Mouse (Mus musculus) left cerebral cortex, adult 11 months (tissue): ENCODE data around the gene Arl2.
A peak's percentile ranks its signal among the peaks of the same experiment; 100 is the strongest.
"Not testable (repeated sequence)": the region's sequence is repeated elsewhere in the genome, so short reads cannot be mapped to it uniquely, and the experiment has no call there.

ENCODE experiments used
- DNase-seq: peaks from one replicate; pipeline ENCODE4 v3.0.0; 2022; ENCODE audit warnings: low spot score

Arl2 gene

DNA sequence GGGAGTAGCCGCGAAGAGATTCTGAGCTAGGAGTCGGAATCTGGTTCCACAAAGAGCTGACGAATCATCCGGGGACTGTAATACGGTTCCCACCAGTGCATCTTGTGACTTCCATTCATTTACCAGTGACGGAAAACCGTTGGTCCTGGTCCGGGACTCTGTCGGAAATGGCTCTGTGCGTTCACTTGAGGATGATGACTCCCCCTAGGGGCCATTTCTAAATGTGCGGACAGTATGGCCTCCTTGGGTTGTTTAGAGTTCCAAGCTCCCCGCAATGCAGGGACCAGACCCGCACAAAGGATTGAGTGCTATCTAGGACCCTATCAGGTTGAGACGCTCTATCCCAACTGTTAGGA is at the start of gene Arl2:
Gene Arl2, minus strand, starts transcription at position 155 of the 356 bp plus-strand sequence.
- DNase-seq, result peak; percentile 85

DNA sequence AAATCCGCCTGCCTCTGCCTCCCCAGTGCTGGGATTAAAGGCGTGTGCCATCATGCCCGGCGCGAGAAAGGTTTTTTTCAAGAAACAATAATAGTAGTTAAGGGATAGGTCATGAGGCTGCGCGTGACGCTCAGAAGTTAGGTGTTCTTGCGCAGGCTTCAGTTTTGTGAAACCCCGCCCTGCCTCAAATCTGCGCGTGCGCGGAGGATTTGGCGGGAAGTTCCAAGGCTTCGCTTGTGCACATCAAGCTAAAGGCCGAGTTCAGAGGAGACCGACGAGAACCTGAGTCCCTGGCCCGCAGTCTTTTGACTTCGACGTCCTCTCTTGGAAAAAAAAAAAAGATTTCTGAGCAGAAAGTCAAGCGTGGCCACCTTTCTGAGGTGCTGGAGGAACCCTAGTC is 42.8 kb upstream of the Arl2 start, which contains the start of gene Majin:
Gene Majin, plus strand, starts transcription at position 258 of the 400 bp plus-strand sequence.
- DNase-seq, result no peak

- no peak for DNase-seq
Measured at GRCm38 (mm10) chr19:6182534-6182933, 41.2 kb upstream of the Arl2 start.

DNA sequence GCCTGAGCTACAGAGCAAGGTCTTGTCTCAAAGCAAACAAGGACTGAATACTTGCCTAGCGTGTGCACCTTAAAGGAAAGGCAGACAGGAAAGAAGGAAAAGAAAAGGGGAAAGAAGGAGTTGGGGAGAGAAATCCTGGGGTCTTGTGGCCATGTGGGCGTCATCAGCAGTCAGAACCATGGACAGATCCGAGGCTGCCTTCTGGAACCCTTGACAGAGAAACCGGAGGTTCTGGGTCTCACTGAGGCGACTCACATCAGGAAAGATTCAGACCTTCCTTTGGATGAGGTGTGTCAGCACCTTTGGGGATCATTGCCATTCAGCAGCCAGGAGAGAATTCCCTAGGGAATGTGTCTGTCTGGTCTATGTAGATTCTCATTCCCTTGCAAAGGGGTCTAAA is 40.3 kb upstream of the Arl2 start:
- DNase-seq, result no peak

GRCm38 (mm10) chr19:6178775-6179174 is 37.4 kb upstream of the Arl2 start:
- no peak for DNase-seq

GRCm38 (mm10) chr19:6174771-6175170 is 33.4 kb upstream of the Arl2 start:
- DNase-seq, result no peak

DNA sequence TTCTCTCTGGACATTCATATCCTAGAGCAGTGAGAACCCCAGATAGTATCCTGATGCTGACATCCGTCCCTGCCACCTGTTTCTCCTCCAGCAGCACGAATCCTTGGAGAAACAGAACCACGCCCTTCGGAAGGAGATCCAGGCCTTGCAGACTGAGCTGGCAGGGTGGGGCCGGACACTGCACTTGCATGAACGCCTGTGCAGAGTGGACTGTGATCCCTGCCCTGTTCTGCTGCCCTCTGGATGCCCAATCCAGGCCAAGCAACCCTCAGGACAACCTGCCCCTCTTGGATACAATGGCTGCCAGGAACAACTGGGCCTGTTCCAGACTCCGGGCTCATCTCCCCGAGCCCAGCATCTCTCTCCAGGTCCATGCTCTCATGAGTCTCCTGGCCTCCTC is 29.9 kb upstream of the Arl2 start:
- DNase-seq, result no peak

DNA sequence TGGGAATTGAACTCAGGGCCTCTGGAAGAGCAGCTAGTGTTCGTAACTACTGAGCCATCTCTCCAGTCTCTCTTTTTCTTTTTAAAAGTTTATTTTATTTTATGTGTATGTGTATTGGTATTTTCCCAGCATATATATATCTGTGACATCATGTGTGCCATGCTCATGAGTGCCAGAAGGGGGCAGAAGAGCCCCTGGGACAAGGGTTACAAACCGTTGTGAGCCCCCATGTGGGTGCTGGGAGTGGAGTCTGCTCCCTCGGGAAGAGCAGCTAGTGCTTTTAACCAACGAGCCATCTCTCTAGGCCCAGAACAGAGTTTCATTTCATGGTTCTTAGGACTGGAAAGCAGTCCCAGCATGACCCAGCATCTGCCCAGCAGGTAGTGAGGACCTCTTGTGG is 25.4 kb upstream of the Arl2 start:
- DNase-seq, result no peak

- DNase-seq, result no peak
Measured at GRCm38 (mm10) chr19:6163872-6164547, 22.7 kb upstream of the Arl2 start.

DNA sequence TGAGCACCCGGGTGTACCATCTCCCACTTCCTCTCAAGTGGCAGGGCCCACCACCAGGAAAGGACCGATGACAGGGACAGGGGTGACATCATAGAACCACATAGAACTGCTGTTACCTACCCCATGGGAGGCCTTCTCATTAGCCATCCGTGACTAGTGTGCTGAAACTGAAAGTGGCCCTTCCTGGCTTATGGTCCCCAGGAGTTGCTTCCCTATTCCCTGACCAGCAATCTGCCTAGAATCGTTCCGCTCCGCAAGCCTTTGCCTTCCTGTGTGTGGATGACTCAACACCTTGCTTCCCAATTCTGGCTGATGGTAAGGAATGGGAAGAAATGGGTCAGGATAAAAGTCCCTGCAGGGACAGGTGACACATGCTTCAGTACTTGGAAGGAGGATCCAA is 15.9 kb upstream of the Arl2 start:
- no peak for DNase-seq

DNA sequence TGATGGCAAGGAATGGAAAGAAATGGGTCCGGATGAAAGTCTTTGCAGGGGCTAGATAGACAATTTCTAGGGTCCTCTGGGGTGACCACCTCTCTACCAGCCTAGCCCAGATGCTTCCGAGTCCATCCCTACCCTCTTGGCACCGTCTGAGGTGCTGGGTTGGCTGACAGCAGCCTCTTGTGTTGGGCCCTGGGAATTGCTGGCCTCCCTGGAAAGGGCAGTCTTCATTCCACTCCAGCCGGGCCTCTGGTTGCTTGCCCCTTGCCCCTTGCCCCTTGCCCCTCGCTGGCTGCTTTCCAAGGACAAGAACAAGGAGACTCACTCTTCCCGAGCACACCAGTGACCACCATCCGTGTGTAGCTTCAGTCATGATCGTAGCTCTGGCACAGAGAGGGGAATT is 15.0 kb upstream of the Arl2 start:
- DNase-seq, result no peak

DNA sequence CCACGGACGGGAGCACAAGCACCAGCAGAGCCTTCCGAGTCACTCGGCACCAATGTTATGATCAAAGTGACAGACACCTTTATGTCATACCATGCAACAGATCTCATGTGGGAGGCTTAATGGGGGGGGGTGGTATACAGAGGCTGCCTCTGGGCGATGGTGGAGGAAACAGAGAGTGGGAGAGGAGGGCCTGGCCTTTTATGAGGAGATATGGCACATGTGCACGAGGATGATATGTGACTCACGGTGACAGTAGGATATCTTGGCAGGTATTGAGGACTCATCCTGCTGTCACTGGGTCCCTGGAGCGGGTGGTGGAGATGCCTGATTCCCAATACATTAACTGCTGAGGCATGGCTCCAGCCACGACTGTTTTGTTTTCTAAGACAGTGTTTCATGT is 13.8 kb upstream of the Arl2 start:
- DNase-seq, result no peak

- DNase-seq, result no peak
Measured at GRCm38 (mm10) chr19:6144842-6145241, 3.5 kb upstream of the Arl2 start.

GRCm38 (mm10) chr19:6140678-6141393 is 512 bp downstream of the Arl2 start, which contains the start of gene Batf2:
Batf2 (plus strand) TSS chr19:6140983.
- peak; percentile 88 for DNase-seq

DNA sequence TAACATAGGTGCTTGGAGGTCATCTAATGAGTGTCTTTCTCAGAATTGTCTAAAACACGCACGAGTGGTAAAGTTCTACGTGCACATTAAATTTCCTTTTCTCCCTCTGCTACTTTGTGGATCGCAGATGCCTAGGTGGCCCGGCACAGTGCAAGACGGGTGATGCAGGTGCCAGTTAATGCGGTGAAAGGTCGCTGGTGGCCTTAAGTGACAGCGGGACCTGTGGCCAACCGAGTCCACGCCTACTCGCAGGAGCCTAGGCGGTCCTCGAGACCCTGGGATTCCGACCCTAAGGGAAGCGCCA is 1.0 kb downstream of the Arl2 start:
- no peak for DNase-seq

DNA sequence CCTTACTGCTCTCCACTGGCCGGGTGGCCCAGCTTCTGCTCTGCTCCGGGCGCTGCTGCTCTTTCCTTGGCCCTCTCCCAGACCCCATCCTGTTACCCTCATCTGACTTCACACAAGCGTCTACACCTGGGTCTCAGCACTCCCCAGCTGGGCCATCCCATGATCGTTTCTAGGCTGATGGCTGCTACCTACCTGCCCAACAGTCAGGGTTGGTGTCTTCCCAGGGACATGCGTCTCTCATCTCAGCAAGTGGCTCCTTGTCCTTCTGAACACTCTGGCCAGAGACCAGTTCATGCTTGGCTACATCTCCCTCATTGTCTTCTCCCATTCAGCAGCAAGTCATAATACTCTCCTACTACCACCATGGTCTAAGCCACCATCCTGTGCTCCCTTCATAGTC is 1.6 kb downstream of the Arl2 start:
- no peak for DNase-seq

- no peak for DNase-seq
Measured at GRCm38 (mm10) chr19:6136397-6136796, 5.0 kb downstream of the Arl2 start.

DNA sequence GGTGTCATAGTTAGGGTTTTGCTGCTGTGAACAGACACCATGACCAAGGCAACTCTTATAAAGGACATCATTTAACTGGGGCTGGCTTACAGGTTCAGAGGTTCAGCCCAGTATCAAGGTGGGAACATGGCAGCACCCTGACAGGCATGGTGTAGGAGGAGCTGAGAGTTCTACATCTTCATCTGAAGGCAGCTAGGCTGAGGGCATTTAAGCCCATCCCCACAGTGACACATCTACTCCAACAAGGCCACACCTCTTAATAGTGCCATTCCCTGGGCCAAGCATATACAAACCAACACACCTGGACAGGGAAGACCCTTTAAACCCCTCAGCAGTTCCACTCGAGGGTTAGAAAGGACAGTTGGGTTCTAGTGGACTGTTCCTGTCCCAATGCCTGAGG is 8.2 kb downstream of the Arl2 start:
- DNase-seq, result not testable (repeated sequence)

DNA sequence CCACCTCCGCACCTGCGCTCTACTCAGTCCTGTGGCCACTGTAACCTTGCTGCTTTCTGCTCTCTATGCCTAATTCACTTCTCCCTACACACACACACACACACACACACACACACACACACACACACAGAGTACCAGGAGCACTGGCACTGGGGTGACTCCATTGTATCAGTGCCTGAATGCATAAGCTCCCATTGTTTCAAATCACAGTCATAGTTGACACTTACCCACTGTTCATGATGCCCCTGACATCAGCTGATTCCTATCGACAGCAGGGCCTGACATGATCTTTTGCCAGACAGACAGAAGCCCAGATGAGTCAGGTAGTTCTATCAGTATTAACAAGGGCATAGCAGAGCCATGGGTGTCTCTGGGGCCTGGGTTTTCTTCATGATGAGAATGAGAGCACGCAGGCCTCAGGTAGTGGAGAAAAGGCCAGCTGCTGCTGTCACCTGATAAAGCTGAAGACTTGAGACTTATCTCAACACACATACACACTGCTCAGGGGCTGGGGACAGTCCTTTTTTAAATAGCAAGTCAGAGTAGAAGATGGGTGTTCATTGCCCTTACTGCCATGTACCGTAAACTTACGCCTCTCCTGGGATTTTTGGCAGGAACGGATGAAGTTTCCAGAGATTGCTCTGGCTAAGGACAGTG is 9.0 kb downstream of the Arl2 start:
- DNase-seq, result no peak

DNA sequence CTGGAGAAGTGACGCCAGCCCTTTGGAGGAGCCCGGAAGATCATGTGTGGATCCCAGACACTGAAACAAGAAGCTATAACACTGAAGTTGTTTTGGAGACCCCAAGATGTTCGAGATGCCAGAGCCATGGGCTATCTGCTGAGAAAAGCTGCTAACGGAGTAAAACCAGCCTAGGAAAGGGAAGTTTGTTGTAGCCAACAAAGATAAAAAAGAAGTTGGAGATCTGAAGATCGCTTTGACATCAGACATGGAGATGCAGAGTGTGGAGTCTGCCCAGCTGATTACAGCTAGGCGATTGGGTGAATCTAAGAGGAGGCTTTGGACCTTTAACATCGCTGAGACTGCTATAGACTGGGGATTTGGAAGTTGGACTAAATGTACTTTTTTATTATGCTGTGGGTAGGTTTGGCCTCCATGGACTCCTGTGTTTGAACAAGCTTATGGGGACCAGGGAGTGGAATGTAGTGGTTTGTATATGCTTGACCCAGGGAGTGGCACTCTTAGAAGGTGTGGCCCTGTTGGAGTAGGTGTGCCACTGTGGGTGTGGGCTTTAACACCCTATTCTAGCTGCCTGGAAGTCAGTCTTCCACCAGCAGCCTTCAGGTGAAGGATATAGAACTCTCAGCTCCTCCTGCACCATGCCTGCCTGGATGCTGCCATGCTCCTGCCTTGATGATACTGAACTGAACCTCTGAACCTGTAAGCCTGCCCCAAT is 10.8 kb downstream of the Arl2 start:
- not testable (repeated sequence) for DNase-seq

DNA sequence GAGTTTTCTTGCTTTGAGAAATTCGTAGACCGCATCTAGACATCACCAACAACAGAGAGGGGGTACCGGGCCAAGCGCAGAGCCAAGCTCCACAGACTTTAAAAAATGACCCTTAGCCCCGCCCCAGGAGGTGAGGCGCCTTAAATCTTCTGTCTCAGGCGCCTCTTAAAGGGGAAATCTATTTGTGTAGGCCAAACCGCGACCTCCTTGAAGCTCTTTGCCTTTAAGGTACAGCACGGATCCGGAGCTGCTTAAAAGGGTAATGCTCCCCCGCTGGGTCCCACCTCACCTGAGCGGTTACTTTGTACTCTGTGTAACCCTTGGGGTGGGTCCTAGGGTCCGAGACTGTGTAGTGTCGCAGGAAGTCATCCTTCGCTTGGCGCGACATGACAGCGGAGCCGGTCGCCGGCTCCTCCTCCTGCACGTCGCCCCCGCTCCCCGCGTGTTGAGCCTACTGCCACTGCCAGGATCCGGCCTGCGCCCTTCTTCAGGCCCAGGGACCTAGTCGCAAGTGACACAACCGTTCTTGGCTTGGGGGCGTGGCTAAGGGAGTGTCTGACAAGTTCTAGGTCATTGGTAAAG is 13.5 kb downstream of the Arl2 start, which contains the start of gene Snx15:
Gene Snx15, minus strand, starts transcription at position 545 of the 582 bp plus-strand sequence.
- peak; percentile 96 for DNase-seq
